Mouse (Mus musculus): ENCODE measurements at regions not wholly inside any gene's neighbourhood (a gene's known extent, or its start where the extent isn't known, plus 50 kb on each side); places are given as distances from the start of the nearest gene placed in this dataset.

DNA sequence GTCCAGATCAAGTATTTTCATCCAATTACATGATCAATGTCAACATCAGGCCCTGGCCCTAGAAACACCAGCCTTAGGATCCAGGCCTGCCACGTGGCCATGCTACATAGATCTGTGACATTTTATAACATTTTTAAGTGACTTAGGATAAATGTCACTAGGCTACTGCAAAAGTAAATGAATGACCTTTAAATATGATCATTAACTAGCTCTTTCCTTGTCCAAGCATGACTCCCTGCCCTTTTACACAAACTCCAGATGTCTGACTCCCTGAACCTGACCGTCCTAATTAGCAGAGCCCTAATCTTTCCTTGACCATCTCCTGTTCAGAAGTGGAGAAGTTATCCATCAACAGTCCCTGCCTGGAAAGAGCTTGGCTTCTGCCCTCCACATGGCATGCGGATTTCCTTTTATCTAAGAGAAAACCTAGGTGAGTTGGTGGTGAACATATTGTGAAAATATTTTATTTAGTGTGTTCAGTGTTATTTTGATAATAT lies 585.8 kb downstream of the Pdcd6ip start:
- TF ChIP-seq USF1 (IDR thresholded peaks at IDR 0.05; ENCODE audit: low read depth) (no peak), MYOD1 (IDR thresholded peaks at IDR 0.05; ENCODE audit: control insufficient read depth in 1 of 3, insufficient read length in 2 of 3, low read depth in 2 of 3) (no peak), POLR2AphosphoS2 (IDR thresholded peaks at IDR 0.05; ENCODE audit: insufficient read length, low read depth) (no peak), CEBPB (IDR thresholded peaks at IDR 0.05; ENCODE audit: insufficient read depth, poor library complexity, severe bottlenecking) (no peak)
- no peaks in the 10 kb centered on the region for H3K36me3 ChIP-seq (ENCODE audit: control insufficient read depth, insufficient read depth)
- no peak overlapping the region for H3K4me2 ChIP-seq (ENCODE audit: low read depth)
- H3K4me3 ChIP-seq = no peak overlapping the region
- H3ac ChIP-seq (ENCODE audit: control insufficient read depth, insufficient read length) = no peak overlapping the region
- no peaks in the 10 kb centered on the region for H3K27me3 ChIP-seq (ENCODE audit: control insufficient read depth, insufficient read depth, insufficient read length)
- H3K79me2 ChIP-seq (ENCODE audit: control insufficient read depth, insufficient read depth) = no peaks in the 10 kb centered on the region

DNA sequence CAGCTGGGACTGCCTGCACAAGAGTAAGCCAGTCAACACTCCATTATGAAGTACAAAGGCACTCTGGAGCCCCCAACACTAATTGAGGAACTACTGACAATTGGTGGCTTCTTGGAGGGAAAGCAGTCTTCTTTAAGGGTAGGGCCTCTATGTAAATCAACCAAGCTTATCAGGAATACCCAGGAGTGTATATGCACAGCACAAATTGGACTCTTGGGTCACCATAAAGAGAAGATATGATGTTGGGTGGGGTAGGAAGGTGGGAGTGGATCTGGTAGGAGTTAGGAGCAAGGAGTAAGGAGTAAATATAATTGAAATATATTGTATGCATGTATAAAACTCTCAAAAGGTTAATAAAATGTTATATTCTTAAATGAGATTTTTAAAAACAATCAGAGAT lies 587.7 kb downstream of the Pdcd6ip start:
- TF ChIP-seq POLR2AphosphoS2 (IDR thresholded peaks at IDR 0.05; ENCODE audit: insufficient read length, low read depth) = no peak
- no peak for TF ChIP-seq POLR2A (IDR thresholded peaks at IDR 0.05; ENCODE audit: insufficient read length, low read depth)
- no peak for TF ChIP-seq E2F4 (IDR thresholded peaks at IDR 0.05; ENCODE audit: insufficient read depth)
- no peak for TF ChIP-seq USF1 (IDR thresholded peaks at IDR 0.05; ENCODE audit: low read depth)
- TF ChIP-seq CEBPB (IDR thresholded peaks at IDR 0.05; ENCODE audit: insufficient read depth, poor library complexity, severe bottlenecking) = no peak
- no peak for TF ChIP-seq TCF12 (IDR thresholded peaks at IDR 0.05; ENCODE audit: insufficient read depth, poor library complexity, severe bottlenecking)
- TF ChIP-seq MYOD1 (IDR thresholded peaks at IDR 0.05; ENCODE audit: control insufficient read depth in 1 of 3, insufficient read length in 2 of 3, low read depth in 2 of 3) = no peak
- TF ChIP-seq REST (IDR thresholded peaks at IDR 0.05; ENCODE audit: insufficient read depth, insufficient read length) = no peak
- no peak for TF ChIP-seq SRF (IDR thresholded peaks at IDR 0.05; ENCODE audit: control insufficient read depth, insufficient read length, low read depth)
- TF ChIP-seq MAX (IDR thresholded peaks at IDR 0.05; ENCODE audit: low read depth) = no peak
- TF ChIP-seq TCF3 (IDR thresholded peaks at IDR 0.05; ENCODE audit: insufficient read length, low read depth) = no peak
- Histone ChIP-seq H3K36me3 (ENCODE audit: control insufficient read depth, insufficient read depth) (no peaks in the 10 kb centered on the region), H3ac (ENCODE audit: control insufficient read depth, insufficient read length) (no peak overlapping the region), H3K27me3 (ENCODE audit: control insufficient read depth, insufficient read depth, insufficient read length) (no peaks in the 10 kb centered on the region), H3K4me2 (ENCODE audit: low read depth) (no peak overlapping the region), H3K4me3 (no peak overlapping the region), H3K79me2 (ENCODE audit: control insufficient read depth, insufficient read depth) (no peaks in the 10 kb centered on the region)

DNA sequence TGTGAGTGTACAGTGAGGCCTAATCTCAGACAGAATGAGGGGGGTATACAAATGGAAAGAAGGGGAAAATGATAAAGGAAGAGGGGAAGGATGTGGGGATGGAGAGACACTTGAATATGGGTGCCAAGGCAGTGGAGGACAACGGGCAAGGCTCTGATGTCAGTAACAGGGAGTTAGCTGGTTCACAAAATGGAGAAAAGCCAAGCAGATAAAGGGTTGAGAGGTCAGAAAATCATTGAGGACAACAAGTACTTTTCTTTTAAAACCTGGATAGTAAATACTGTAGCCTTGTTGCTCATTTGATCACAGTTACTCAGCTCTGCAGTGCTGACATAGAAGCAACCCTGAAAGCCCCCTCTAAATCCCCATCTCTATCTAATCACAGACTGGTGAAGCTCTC lies 588.3 kb downstream of the Pdcd6ip start:
- Histone ChIP-seq H3K4me2 (ENCODE audit: low read depth) (no peak overlapping the region), H3K4me3 (no peak overlapping the region), H3K79me2 (ENCODE audit: control insufficient read depth, insufficient read depth) (no peaks in the 10 kb centered on the region), H3ac (ENCODE audit: control insufficient read depth, insufficient read length) (no peak overlapping the region), H3K36me3 (ENCODE audit: control insufficient read depth, insufficient read depth) (no peaks in the 10 kb centered on the region), H3K27me3 (ENCODE audit: control insufficient read depth, insufficient read depth, insufficient read length) (no peaks in the 10 kb centered on the region)
- no peak for TF ChIP-seq TCF12 (IDR thresholded peaks at IDR 0.05; ENCODE audit: insufficient read depth, poor library complexity, severe bottlenecking)
- TF ChIP-seq USF1 (IDR thresholded peaks at IDR 0.05; ENCODE audit: low read depth) = no peak
- TF ChIP-seq POLR2A (IDR thresholded peaks at IDR 0.05; ENCODE audit: insufficient read length, low read depth) = no peak

DNA sequence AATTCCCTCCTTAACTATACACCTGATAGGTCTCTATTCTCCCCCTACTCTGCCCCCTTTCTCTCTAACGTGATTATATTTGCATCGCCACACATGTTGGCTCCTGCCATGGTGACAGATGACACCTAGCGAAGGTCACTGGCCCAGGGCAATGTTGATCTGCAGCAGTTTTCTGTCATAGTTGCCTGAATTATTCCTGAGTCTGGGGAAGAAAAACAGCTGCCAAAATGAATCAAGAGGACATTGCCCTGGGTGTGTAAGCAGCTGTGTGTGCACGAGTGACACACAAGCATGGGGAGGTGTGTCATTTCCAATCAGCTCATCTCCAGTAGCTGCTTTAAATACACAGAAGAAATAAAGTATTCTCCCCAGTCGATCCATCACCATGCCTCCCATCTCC lies 592.5 kb downstream of the Pdcd6ip start:
- Histone ChIP-seq H3K4me2 (ENCODE audit: low read depth) (no peak overlapping the region), H3ac (ENCODE audit: control insufficient read depth, insufficient read length) (no peak overlapping the region)

DNA sequence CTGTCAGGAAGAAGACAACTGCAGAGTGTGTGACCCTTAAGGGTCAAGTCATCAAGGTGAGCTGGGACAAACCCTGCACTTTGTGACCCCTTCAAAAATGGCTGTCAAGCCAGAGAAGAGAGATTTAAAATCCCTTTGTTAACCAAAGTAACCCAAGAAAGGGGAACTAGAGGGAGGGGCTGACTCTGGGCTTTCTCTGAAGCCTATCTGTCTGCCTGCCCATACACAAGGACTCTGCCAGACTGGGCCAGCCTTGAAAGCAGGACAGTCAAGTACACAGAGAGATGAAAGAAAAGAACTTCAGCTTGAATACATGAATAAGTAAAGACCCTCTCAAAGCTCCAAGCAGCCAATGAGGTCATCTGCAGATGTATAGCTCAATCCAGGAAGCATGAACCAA lies 595.3 kb downstream of the Pdcd6ip start:
- H3K79me2 ChIP-seq (ENCODE audit: control insufficient read depth, insufficient read depth) = no peaks in the 10 kb centered on the region
- no peak overlapping the region for H3K4me2 ChIP-seq (ENCODE audit: low read depth)
- no peaks in the 10 kb centered on the region for H3K27me3 ChIP-seq (ENCODE audit: control insufficient read depth, insufficient read depth, insufficient read length)
- H3ac ChIP-seq (ENCODE audit: control insufficient read depth, insufficient read length) = no peak overlapping the region
- H3K4me3 ChIP-seq = no peak overlapping the region
- no peak for TF ChIP-seq SRF (IDR thresholded peaks at IDR 0.05; ENCODE audit: control insufficient read depth, insufficient read length, low read depth)
- no peak for TF ChIP-seq REST (IDR thresholded peaks at IDR 0.05; ENCODE audit: insufficient read depth, insufficient read length)
- TF ChIP-seq TCF3 (IDR thresholded peaks at IDR 0.05; ENCODE audit: insufficient read length, low read depth) = no peak
- no peak for TF ChIP-seq E2F4 (IDR thresholded peaks at IDR 0.05; ENCODE audit: insufficient read depth)
- TF ChIP-seq MYOD1 (IDR thresholded peaks at IDR 0.05; ENCODE audit: control insufficient read depth in 1 of 3, insufficient read length in 2 of 3, low read depth in 2 of 3) = no peak
- no peak for TF ChIP-seq MAX (IDR thresholded peaks at IDR 0.05; ENCODE audit: low read depth)
- no peak for TF ChIP-seq USF1 (IDR thresholded peaks at IDR 0.05; ENCODE audit: low read depth)
- no peaks in the 10 kb centered on the region for H3K36me3 ChIP-seq (ENCODE audit: control insufficient read depth, insufficient read depth)

More for the DNA sequence above, 592.5 kb downstream of the Pdcd6ip start:
- Histone ChIP-seq H3K36me3 (ENCODE audit: control insufficient read depth, insufficient read depth) (no peaks in the 10 kb centered on the region), H3K79me2 (ENCODE audit: control insufficient read depth, insufficient read depth) (no peaks in the 10 kb centered on the region), H3K27me3 (ENCODE audit: control insufficient read depth, insufficient read depth, insufficient read length) (no peaks in the 10 kb centered on the region), H3K4me3 (no peak overlapping the region)
- TF ChIP-seq MYOG (IDR thresholded peaks at IDR 0.05; ENCODE audit: control insufficient read depth in 1 of 3, insufficient read depth in 1 of 3, insufficient read length in 2 of 3, low read depth in 2 of 3) = no peak
- TF ChIP-seq E2F4 (IDR thresholded peaks at IDR 0.05; ENCODE audit: insufficient read depth) = no peak
- TF ChIP-seq TCF3 (IDR thresholded peaks at IDR 0.05; ENCODE audit: insufficient read length, low read depth) = no peak
- TF ChIP-seq TCF12 (IDR thresholded peaks at IDR 0.05; ENCODE audit: insufficient read depth, poor library complexity, severe bottlenecking) = no peak
- TF ChIP-seq REST (IDR thresholded peaks at IDR 0.05; ENCODE audit: insufficient read depth, insufficient read length) = no peak
- no peak for TF ChIP-seq POLR2AphosphoS2 (IDR thresholded peaks at IDR 0.05; ENCODE audit: insufficient read length, low read depth)
- no peak for TF ChIP-seq MAX (IDR thresholded peaks at IDR 0.05; ENCODE audit: low read depth)
- TF ChIP-seq POLR2A (IDR thresholded peaks at IDR 0.05; ENCODE audit: insufficient read length, low read depth) = no peak
- TF ChIP-seq MYOD1 (IDR thresholded peaks at IDR 0.05; ENCODE audit: control insufficient read depth in 1 of 3, insufficient read length in 2 of 3, low read depth in 2 of 3) = no peak
- TF ChIP-seq CEBPB (IDR thresholded peaks at IDR 0.05; ENCODE audit: insufficient read depth, poor library complexity, severe bottlenecking) = no peak
- no peak for TF ChIP-seq SRF (IDR thresholded peaks at IDR 0.05; ENCODE audit: control insufficient read depth, insufficient read length, low read depth)
- TF ChIP-seq USF1 (IDR thresholded peaks at IDR 0.05; ENCODE audit: low read depth) = no peak

All from myocyte (in vitro differentiated cells).